Mouse (Mus musculus) forebrain, embryonic 15.5 days (tissue): ENCODE measurements at regions not wholly inside any gene's neighbourhood (a gene's known extent, or its start where the extent isn't known, plus 50 kb on each side); places are given as distances from the start of the nearest gene placed in this dataset.

Experiments
- ATAC-seq: fragments of 200-750 bp; cut with Nextera tagmentation; replicated peaks from 2 replicates; pipeline ENCODE4 v1.8.0; 2017; ENCODE audit warnings: mild to moderate bottlenecking, moderate TSS enrichment, moderate library complexity
- H3K27ac ChIP-seq: fragments of 300-500 bp; sonication (generic); replicated peaks from 2 replicates; pipeline ENCODE4 v1.5.1; 2015; ENCODE audit warnings: mild to moderate bottlenecking, inconsistent platforms
- H3K27me3 ChIP-seq: fragments of 300-500 bp; sonication (generic); 2 replicates; pipeline ENCODE4 v1.6.1; 2015; ENCODE audit warnings: inconsistent platforms
- H3K36me3 ChIP-seq: fragments of 300-500 bp; sonication (generic); 2 replicates; pipeline ENCODE4 v1.6.1; 2015; ENCODE audit warnings: mild to moderate bottlenecking, inconsistent platforms
- H3K4me1 ChIP-seq: fragments of 300-500 bp; sonication (generic); 2 replicates; pipeline ENCODE4 v1.6.1; 2015; ENCODE audit warnings: inconsistent platforms
- H3K4me2 ChIP-seq: fragments of 300-500 bp; sonication (generic); replicated peaks from 2 replicates; pipeline ENCODE4 v1.6.1; 2015; ENCODE audit warnings: mild to moderate bottlenecking, inconsistent platforms
- H3K4me3 ChIP-seq: fragments of 300-500 bp; sonication (generic); 2 replicates; pipeline ENCODE4 v1.5.1; 2015; ENCODE audit warnings: mild to moderate bottlenecking, inconsistent platforms
- H3K9ac ChIP-seq: fragments of 300-500 bp; sonication (generic); replicated peaks from 2 replicates; pipeline ENCODE4 v1.6.1; 2015; ENCODE audit warnings: mild to moderate bottlenecking, inconsistent platforms
- H3K9me3 ChIP-seq: fragments of 300-500 bp; sonication (generic); 2 replicates; pipeline ENCODE4 v1.6.1; 2016; ENCODE audit warnings: inconsistent platforms
- WGBS: fragments of 180-500 bp; shearing (Covaris S2); methylation state at CpG from one replicate; pipeline ENCODE4 v1.1.7; 2015; ENCODE audit warnings: mixed read lengths; 5-methylcytosine and 5-hydroxymethylcytosine counted together

DNA sequence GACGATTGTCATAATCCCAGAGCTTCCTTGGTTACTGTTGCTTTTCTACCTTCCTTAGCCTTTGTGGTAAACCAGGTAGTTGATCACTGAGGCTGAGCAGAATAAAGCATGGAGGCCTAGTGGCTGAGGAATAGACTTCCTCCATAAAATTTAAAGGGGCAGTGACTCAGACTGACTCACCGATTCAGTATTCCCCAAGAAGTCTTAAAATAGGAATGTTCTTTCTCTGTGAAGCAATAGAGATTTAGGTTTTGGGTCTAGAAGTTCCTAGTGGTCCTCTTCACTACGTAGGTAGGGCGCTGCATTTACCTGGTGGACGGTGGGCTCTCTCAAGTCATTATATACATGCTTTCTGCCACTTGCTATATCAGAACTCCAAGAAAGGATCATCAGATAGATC, 416.1 kb upstream of the Slc30a5 start:
- no peak for ATAC-seq
- Histone ChIP-seq H3K36me3 (no peaks in the 10 kb centered on the region), H3K4me2 (no peak overlapping the region), H3K4me1 (no peaks in the 10 kb centered on the region), H3K9ac (no peak overlapping the region), H3K27ac (no peak overlapping the region), H3K4me3 (no peak overlapping the region), H3K27me3 (no peaks in the 10 kb centered on the region), H3K9me3 (no peaks in the 10 kb centered on the region)
- 96% methylated on average over 5 of the region's 5 CpGs for WGBS

- Histone ChIP-seq H3K9me3 (no peaks in the 10 kb centered on the region), H3K4me3 (no peak overlapping the region), H3K27ac (no peak overlapping the region), H3K36me3 (no peaks in the 10 kb centered on the region), H3K27me3 (no peaks in the 10 kb centered on the region), H3K4me2 (no peak overlapping the region), H3K4me1 (no peaks in the 10 kb centered on the region), H3K9ac (no peak overlapping the region)
- no peak for ATAC-seq
- WGBS, result 89% methylated on average over 3 of the region's 3 CpGs
Observed at GRCm38 (mm10) chr13:101244326-101244725, 411.1 kb upstream of the Slc30a5 start.

DNA sequence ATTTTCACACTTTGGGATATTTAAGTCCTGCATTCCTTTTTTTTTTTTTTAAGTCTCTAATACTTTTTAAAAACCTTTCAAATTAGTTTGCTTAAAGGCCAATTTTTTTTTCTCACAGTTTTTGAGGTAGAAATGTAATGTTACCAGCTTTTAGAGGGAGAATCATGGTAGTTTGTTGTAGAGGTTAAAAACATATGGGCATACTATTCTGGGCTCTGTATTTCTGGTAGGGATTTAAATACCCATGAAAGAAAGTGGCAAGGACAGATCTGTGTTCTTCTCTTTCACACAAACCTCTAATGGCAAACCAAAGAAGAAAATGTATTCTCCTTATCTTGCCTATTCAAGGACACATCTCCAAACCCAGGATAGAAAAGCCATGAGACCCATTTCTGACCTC, 405.6 kb upstream of the Slc30a5 start:
- H3K27me3 ChIP-seq, result no peaks in the 10 kb centered on the region
- peaks cover 14% of the 10 kb centered on the region for H3K4me1 ChIP-seq
- ATAC-seq, result no peak
- H3K9ac ChIP-seq, result no peak overlapping the region
- no peak overlapping the region for H3K27ac ChIP-seq
- H3K36me3 ChIP-seq, result no peaks in the 10 kb centered on the region
- H3K4me2 ChIP-seq, result no peak overlapping the region
- no peak overlapping the region for H3K4me3 ChIP-seq
- H3K9me3 ChIP-seq, result no peaks in the 10 kb centered on the region

GRCm38 (mm10) chr13:101237035-101237434, 403.8 kb upstream of the Slc30a5 start:
- Histone ChIP-seq H3K27me3 (no peaks in the 10 kb centered on the region), H3K9me3 (no peaks in the 10 kb centered on the region), H3K27ac (no peak overlapping the region), H3K4me2 (no peak overlapping the region), H3K9ac (no peak overlapping the region), H3K36me3 (no peaks in the 10 kb centered on the region), H3K4me3 (no peak overlapping the region), H3K4me1 (peaks cover 31% of the 10 kb centered on the region)
- 79% methylated on average over 10 of the region's 10 CpGs for WGBS
- ATAC-seq, result no peak

GRCm38 (mm10) chr13:101235846-101236245, 402.6 kb upstream of the Slc30a5 start:
- WGBS, result 83% methylated on average over 4 of the region's 4 CpGs
- no peak for ATAC-seq
- peaks cover 31% of the 10 kb centered on the region for H3K4me1 ChIP-seq

GRCm38 (mm10) chr13:101235110-101235509, 401.9 kb upstream of the Slc30a5 start:
- no peak for ATAC-seq
- 19% methylated on average over 3 of the region's 3 CpGs for WGBS
- H3K4me3 ChIP-seq, result no peak overlapping the region
- no peak overlapping the region for H3K4me2 ChIP-seq
- no peaks in the 10 kb centered on the region for H3K27me3 ChIP-seq
- no peaks in the 10 kb centered on the region for H3K36me3 ChIP-seq
- no peak overlapping the region for H3K27ac ChIP-seq
- no peaks in the 10 kb centered on the region for H3K9me3 ChIP-seq
- H3K9ac ChIP-seq, result no peak overlapping the region
- peaks cover 31% of the 10 kb centered on the region for H3K4me1 ChIP-seq

More at GRCm38 (mm10) chr13:101235846-101236245, 402.6 kb upstream of the Slc30a5 start:
- Histone ChIP-seq H3K4me3 (no peak overlapping the region), H3K27me3 (no peaks in the 10 kb centered on the region), H3K9me3 (no peaks in the 10 kb centered on the region), H3K36me3 (no peaks in the 10 kb centered on the region), H3K9ac (no peak overlapping the region), H3K27ac (no peak overlapping the region), H3K4me2 (no peak overlapping the region)

GRCm38 (mm10) chr13:101234550-101234949, 401.3 kb upstream of the Slc30a5 start:
- no peak for ATAC-seq
- no peak overlapping the region for H3K4me3 ChIP-seq
- no peak overlapping the region for H3K27ac ChIP-seq
- peaks cover 31% of the 10 kb centered on the region for H3K4me1 ChIP-seq
- H3K9ac ChIP-seq, result no peak overlapping the region
- no peaks in the 10 kb centered on the region for H3K9me3 ChIP-seq
- no peaks in the 10 kb centered on the region for H3K36me3 ChIP-seq
- H3K27me3 ChIP-seq, result no peaks in the 10 kb centered on the region
- WGBS, result 57% methylated on average over 10 of the region's 10 CpGs
- peak overlapping the region; percentile 44 for H3K4me2 ChIP-seq

- no peaks in the 10 kb centered on the region for H3K9me3 ChIP-seq
- no peaks in the 10 kb centered on the region for H3K36me3 ChIP-seq
- H3K4me2 ChIP-seq, result peak overlapping the region; percentile 44
- H3K4me1 ChIP-seq, result peaks cover 31% of the 10 kb centered on the region
- peak; percentile 79 for ATAC-seq
- H3K4me3 ChIP-seq, result peak overlapping the region; percentile 17; the same call in 1 of the 2 replicates
- WGBS, result 12% methylated on average over 5 of the region's 5 CpGs
- no peaks in the 10 kb centered on the region for H3K27me3 ChIP-seq
- H3K9ac ChIP-seq, result peak overlapping the region; percentile 4; the same call in 1 of the 2 replicates
- H3K27ac ChIP-seq, result peak overlapping the region; percentile 78
Observed at GRCm38 (mm10) chr13:101233843-101234281, 400.6 kb upstream of the Slc30a5 start.

DNA sequence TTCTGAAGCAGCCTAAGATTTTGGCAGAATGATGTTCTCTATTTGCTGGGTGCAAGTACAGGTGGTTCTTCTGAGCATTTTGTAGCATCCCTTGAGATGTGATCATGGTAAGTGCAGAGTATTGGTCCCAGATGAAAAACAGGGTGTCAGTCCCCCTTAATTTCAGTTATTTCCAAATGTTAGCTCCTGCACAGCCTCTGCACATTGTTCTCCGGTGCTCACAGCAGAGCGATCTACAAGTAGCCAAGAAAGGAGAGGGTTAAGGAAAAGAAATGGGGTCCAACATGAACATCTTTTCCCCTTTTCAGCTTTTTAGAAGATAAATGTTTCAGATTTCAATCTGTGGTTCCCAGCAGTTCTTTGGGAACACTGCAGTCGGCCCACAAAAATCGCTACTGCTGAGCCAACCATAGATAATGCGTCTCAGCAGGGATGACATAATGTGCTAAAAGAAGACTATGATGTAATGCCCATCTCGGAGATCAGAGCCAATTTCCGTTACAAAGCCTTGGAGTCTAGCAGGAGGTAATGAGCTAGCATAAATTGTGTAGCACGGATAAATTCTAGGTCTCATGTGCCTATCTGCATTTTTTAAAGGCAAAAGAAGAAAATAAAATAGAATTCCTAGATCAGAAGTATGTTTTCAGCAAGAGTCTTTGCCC, 400.1 kb upstream of the Slc30a5 start:
- H3K27me3 ChIP-seq, result no peaks in the 10 kb centered on the region
- peaks cover 31% of the 10 kb centered on the region for H3K4me1 ChIP-seq
- peak; percentile 83 for ATAC-seq
- no peaks in the 10 kb centered on the region for H3K9me3 ChIP-seq
- H3K27ac ChIP-seq, result peak overlapping the region; percentile 78
- WGBS, result 11% methylated on average over 8 of the region's 8 CpGs
- H3K9ac ChIP-seq, result peak overlapping the region; percentile 4; the same call in 1 of the 2 replicates
- no peak overlapping the region; the same call in 1 of the 2 replicates for H3K4me3 ChIP-seq
- peak overlapping the region; percentile 44 for H3K4me2 ChIP-seq
- H3K36me3 ChIP-seq, result no peaks in the 10 kb centered on the region

DNA sequence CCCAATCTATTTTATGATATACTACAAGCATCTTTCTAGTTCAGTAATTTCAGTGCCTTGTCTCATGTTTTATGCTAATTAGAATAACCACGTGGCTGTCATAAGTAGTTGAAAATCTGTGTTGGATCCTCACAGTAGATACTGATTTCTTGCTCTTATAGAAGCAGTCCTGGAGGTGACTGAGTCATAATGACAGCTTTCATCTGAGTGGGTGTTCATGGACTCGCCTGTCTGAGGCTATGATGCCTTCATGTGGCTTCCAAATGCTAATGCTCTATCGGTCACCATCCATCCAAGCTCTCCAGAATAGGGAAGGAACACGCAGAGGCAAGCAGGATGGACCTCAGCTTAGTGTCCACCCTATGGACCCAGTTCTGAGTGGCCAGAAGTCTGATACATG, 396.6 kb upstream of the Slc30a5 start:
- no peak overlapping the region for H3K4me3 ChIP-seq
- H3K27me3 ChIP-seq, result no peaks in the 10 kb centered on the region
- peaks cover 24% of the 10 kb centered on the region for H3K4me1 ChIP-seq
- H3K9me3 ChIP-seq, result no peaks in the 10 kb centered on the region
- H3K9ac ChIP-seq, result no peak overlapping the region
- H3K4me2 ChIP-seq, result no peak overlapping the region
- no peaks in the 10 kb centered on the region for H3K36me3 ChIP-seq
- 84% methylated on average over 4 of the region's 4 CpGs for WGBS
- ATAC-seq, result no peak
- no peak overlapping the region for H3K27ac ChIP-seq

DNA sequence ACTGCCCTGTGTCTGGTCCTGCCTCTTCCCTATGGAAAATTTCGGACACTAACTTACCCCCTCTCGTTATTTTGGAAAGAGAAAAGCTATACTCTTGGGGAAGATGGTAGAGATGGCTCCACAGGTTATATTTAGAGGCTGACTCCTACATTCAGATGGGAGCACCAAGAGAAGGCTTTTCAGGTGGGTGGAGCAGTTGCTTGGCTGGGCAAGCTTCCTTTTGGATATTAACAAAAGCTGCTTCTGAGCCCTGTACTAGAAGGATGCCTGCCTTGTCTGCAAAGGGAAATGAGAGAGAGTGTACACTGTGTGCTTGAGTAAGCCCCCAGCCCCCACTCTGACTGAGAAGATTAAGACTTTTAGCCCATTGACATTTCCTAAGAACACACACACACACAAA, 392.1 kb upstream of the Slc30a5 start:
- no peaks in the 10 kb centered on the region for H3K36me3 ChIP-seq
- no peak overlapping the region for H3K27ac ChIP-seq
- 86% methylated on average over 2 of the region's 2 CpGs for WGBS
- no peak for ATAC-seq
- no peak overlapping the region for H3K4me2 ChIP-seq
- H3K4me3 ChIP-seq, result no peak overlapping the region
- no peaks in the 10 kb centered on the region for H3K27me3 ChIP-seq
- no peaks in the 10 kb centered on the region for H3K9me3 ChIP-seq
- H3K4me1 ChIP-seq, result no peaks in the 10 kb centered on the region
- no peak overlapping the region for H3K9ac ChIP-seq

DNA sequence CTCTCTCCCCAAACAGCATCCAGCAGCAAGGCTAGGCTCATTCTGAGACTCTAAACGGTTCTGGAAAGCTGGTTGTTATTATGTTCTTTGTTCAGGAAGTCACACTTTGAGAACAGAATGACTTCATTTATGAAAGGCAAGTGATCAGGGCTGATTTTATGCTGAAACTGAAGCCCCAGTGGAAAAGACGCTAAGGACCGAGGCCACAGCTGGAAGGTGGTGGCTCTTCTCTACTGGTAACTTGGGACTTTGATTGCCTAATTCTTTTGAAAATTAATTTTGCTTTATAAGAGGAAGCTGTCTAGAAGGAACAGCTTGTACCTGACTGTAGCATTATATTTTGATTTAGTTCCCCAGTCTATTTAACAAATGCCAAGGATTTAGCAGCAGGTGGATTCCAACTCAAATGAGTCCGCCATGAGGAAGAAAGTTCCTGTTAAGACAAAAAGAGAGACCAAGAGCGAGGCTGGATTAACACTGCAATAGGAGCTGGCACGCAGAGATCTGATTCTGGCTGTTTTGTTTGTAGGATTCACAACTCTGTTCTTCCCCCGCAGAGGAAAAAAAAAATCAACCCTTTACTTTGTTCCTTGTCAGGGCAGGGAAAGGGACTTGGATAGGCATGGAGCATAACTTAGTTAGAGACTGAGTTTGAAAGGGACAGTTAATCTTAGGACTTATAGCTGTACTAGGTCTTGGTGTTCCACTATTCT, 388.3 kb upstream of the Slc30a5 start:
- H3K27ac ChIP-seq, result no peak overlapping the region
- no peak overlapping the region for H3K9ac ChIP-seq
- H3K4me2 ChIP-seq, result no peak overlapping the region
- no peaks in the 10 kb centered on the region for H3K27me3 ChIP-seq
- H3K36me3 ChIP-seq, result no peaks in the 10 kb centered on the region
- no peak overlapping the region for H3K4me3 ChIP-seq
- H3K9me3 ChIP-seq, result no peaks in the 10 kb centered on the region
- H3K4me1 ChIP-seq, result peaks cover 14% of the 10 kb centered on the region
- no peak for ATAC-seq
- 53% methylated on average over 7 of the region's 7 CpGs for WGBS
